In genomic region chr13:84404566-84405194, GRCm38 (mm10) we compare ENCODE assay signal across 8 mouse cellular contexts.
DNase-seq lines count a peak whose midpoint lies in the region; ATAC-seq and TF ChIP-seq lines count a peak whose summit lies in the region.
"Had no signal": no experiment of that assay in that cellular context is flagged by ENCODE, and none has a peak within 500 bp of the region (broad histone marks: within the 10 kb centered on the region; RNA-seq: fewer than 3 reads in every experiment).

No protein-coding gene starts in this region.

- TF ChIP-seq POLR2A in brain, embryonic 14.5 days (IDR thresholded peaks at IDR 0.05; ENCODE audit: borderline replicate concordance, extremely low read depth, insufficient read depth, insufficient read length, poor library complexity, severe bottlenecking), result no peak

- no peak for TF ChIP-seq CTCF in brain, embryonic 14.5 days (IDR thresholded peaks at IDR 0.05; ENCODE audit: borderline replicate concordance, extremely low read depth, insufficient read depth, insufficient read length)

- H3K4me2 ChIP-seq in midbrain, embryonic 11.5 days, result peak overlapping the region; percentile 6; the same call in 1 of the 2 replicates

- no peaks in the 10 kb centered on the region for H3K9me3 ChIP-seq in ES-E14 (ENCODE audit: control insufficient read depth, insufficient read depth, low read depth, low read length)
- H3K9me3 ChIP-seq in forebrain, embryonic 10.5 days, result no peaks in the 10 kb centered on the region
- no peaks in the 10 kb centered on the region for H3K9me3 ChIP-seq in midbrain, embryonic 11.5 days (ENCODE audit: control insufficient read depth, low read length)

- H3K4me1 ChIP-seq in ES-E14 (ENCODE audit: control insufficient read depth in 2 of 2, insufficient read depth in 2 of 2, low read length in 2 of 2, poor library complexity in 1 of 2), result no peaks in the 10 kb centered on the region
- H3K4me1 ChIP-seq in forebrain, embryonic 10.5 days, result peaks cover 17% of the 10 kb centered on the region
- H3K4me1 ChIP-seq in midbrain, embryonic 11.5 days (ENCODE audit: control insufficient read depth, insufficient read depth, low read length), result peaks cover 9% of the 10 kb centered on the region

- WGBS in forebrain, embryonic 10.5 days, result 81% methylated on average over 19 of the region's 19 CpGs
- WGBS in midbrain, embryonic 11.5 days, result 59% methylated on average over 19 of the region's 19 CpGs

- H3K36me3 ChIP-seq in ES-E14 (ENCODE audit: control insufficient read depth, insufficient read depth, low read length, poor library complexity, severe bottlenecking), result no peaks in the 10 kb centered on the region
- no peaks in the 10 kb centered on the region for H3K36me3 ChIP-seq in forebrain, embryonic 10.5 days (replicated peaks)
- H3K36me3 ChIP-seq in midbrain, embryonic 11.5 days (ENCODE audit: control insufficient read depth, insufficient read depth, low read length), result no peaks in the 10 kb centered on the region

- H3K27me3 ChIP-seq in forebrain, embryonic 10.5 days (ENCODE audit: poor library complexity, severe bottlenecking), result no peaks in the 10 kb centered on the region
- no peaks in the 10 kb centered on the region for H3K27me3 ChIP-seq in midbrain, embryonic 11.5 days (ENCODE audit: control insufficient read depth, insufficient read depth, low read length)

- H3K9ac ChIP-seq in ES-E14 (ENCODE audit: insufficient read depth, low read depth, low read length, poor library complexity, severe bottlenecking), result no peak overlapping the region; the same call in 1 of the 2 replicates
- H3K9ac ChIP-seq in midbrain, embryonic 11.5 days (ENCODE audit: low read length), result peak overlapping the region; percentile 14; the same call in 1 of the 2 replicates

- peak; percentile 20 for DNase-seq in ES-E14 (ENCODE audit: low read depth, low spot score)
- DNase-seq in brain, embryonic 14.5 days (ENCODE audit: low read depth), result peak; percentile 78
- no peak for DNase-seq in forebrain, embryonic 10.5 days (ENCODE audit: extremely low spot score, low spot score)
- no peak for DNase-seq in midbrain, embryonic 11.5 days (ENCODE audit: low spot score, missing footprints)
- DNase-seq in urinary bladder, postnatal 4 days (ENCODE audit: low spot score in 2 of 2), result no peak

- peak; percentile 88 for ATAC-seq in midbrain, embryonic 11.5 days (ENCODE audit: low FRiP score)
- no peak for ATAC-seq in erythroblast, adult 5-6 weeks (replicated peaks; ENCODE audit: low FRiP score, poor library complexity, severe bottlenecking)
- ATAC-seq in erythroid progenitor cell, adult 5-6 weeks (replicated peaks; ENCODE audit: low FRiP score, poor library complexity, severe bottlenecking), result no peak

- H3K4me3 ChIP-seq in ES-E14 (ENCODE audit: insufficient read depth in 1 of 2, low read depth in 1 of 2, low read length in 2 of 2, poor library complexity in 1 of 2, severe bottlenecking in 1 of 2), result peak overlapping the region; percentile 42 to 46; a peak in 3 of 4 replicates
- no peak overlapping the region for H3K4me3 ChIP-seq in forebrain, embryonic 10.5 days
- no peak overlapping the region for H3K4me3 ChIP-seq in midbrain, embryonic 11.5 days (ENCODE audit: low read depth, low read length)

- H3K27ac ChIP-seq in ES-E14 (ENCODE audit: insufficient read depth, low read depth, low read length, poor library complexity, severe bottlenecking), result no peak overlapping the region
- H3K27ac ChIP-seq in forebrain, embryonic 10.5 days, result peak overlapping the region; percentile 63
- H3K27ac ChIP-seq in midbrain, embryonic 11.5 days (ENCODE audit: low read depth, low read length), result peak overlapping the region; percentile 68
- H3K27ac ChIP-seq: macrophage had no signal

- in situ Hi-C loops in ES-E14 (cut with MboI; ENCODE audit: low sequenced_read_pairs in 2 of 2, unreplicated experiment in 2 of 2), result no loop called here

TF ChIP-seq in ES-E14, 5 proteins besides CTCF, POLR2A, EP300 and RAD21:
- TF ChIP-seq ZNF384 (IDR thresholded peaks at IDR 0.05; ENCODE audit: low read depth, low read length) (no peak), ZC3H11A (IDR thresholded peaks at IDR 0.05; ENCODE audit: borderline replicate concordance, low read depth, low read length) (no peak), CHD2 (IDR thresholded peaks at IDR 0.05; ENCODE audit: low read depth, low read length) (no peak), MAFK (IDR thresholded peaks at IDR 0.05; ENCODE audit: insufficient read depth, low read depth, low read length) (no peak)
TF ChIP-seq in ES-E14: peak in this region for 0.

Comparison
In these comparisons a context has a peak if more than half of its experiments do, and no peak if none do; other contexts are left out.
1. DNase-seq: peak in ES-E14 (single experiment) and brain, embryonic 14.5 days (single experiment); none in forebrain, embryonic 10.5 days (single experiment), midbrain, embryonic 11.5 days (single experiment) and urinary bladder, postnatal 4 days (0 of 2).
2. H3K4me3 ChIP-seq: peak in ES-E14 (2 of 2); none in forebrain, embryonic 10.5 days (single experiment) and midbrain, embryonic 11.5 days (single experiment).